Mouse (Mus musculus): Measurements from ENCODE around the gene Acp5. TPM values are rescaled to one million over a fixed set of nuclear protein-coding genes. Genes with fewer than 3 reads are reported as not detected.

The Acp5 gene
- total RNA-seq, 2 experiments from 2014 or later, result 1.6 to 3.9 TPM

- ATAC-seq (replicated peaks; ENCODE audit: poor library complexity, severe bottlenecking), result no peak
Measured at GRCm38 (mm10) chr9:22115635-22116034, 19.9 kb downstream of the Acp5 start.

DNA sequence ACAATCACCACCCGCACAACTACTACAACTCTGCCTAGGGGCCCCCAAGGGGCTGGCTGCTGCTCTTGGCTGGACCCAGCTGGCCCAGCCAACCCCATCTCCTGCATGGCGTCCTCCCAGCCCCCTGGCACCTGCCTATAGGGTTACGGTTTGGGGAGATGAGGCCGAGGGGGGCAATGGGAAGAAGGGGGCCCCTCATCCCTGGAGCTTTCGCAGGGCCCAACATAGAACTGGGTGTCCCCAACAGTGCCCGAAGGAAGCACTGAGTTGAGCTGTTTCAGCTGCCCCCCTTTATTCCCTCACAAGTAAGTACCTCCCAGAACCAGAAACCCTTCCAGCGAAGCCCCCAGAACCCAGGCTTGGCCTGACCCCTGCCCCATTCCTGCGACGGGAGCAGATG lies 27.3 kb downstream of the Acp5 start:
- no peak for ATAC-seq (replicated peaks; ENCODE audit: poor library complexity, severe bottlenecking)

- no peak for ATAC-seq (replicated peaks; ENCODE audit: poor library complexity, severe bottlenecking)
Measured at GRCm38 (mm10) chr9:22099922-22100321, 35.6 kb downstream of the Acp5 start.

- 0 out of 2 replicates have a peak, but pooled peaks have one; percentile 18 for ATAC-seq (replicated peaks; ENCODE audit: poor library complexity, severe bottlenecking)
Measured at GRCm38 (mm10) chr9:22098993-22099696, 36.4 kb downstream of the Acp5 start, which contains the start of gene Cnn1. Cnn1 (plus strand) TSS chr9:22099216.

GRCm38 (mm10) chr9:22095854-22096307 lies 39.6 kb downstream of the Acp5 start:
- ATAC-seq (replicated peaks; ENCODE audit: poor library complexity, severe bottlenecking), result peak; percentile 95

- ATAC-seq (replicated peaks; ENCODE audit: poor library complexity, severe bottlenecking), result no peak
Measured at GRCm38 (mm10) chr9:22092746-22093145, 42.8 kb downstream of the Acp5 start.

GRCm38 (mm10) chr9:22089986-22090385 lies 45.5 kb downstream of the Acp5 start:
- no peak for ATAC-seq (replicated peaks; ENCODE audit: poor library complexity, severe bottlenecking)

DNA sequence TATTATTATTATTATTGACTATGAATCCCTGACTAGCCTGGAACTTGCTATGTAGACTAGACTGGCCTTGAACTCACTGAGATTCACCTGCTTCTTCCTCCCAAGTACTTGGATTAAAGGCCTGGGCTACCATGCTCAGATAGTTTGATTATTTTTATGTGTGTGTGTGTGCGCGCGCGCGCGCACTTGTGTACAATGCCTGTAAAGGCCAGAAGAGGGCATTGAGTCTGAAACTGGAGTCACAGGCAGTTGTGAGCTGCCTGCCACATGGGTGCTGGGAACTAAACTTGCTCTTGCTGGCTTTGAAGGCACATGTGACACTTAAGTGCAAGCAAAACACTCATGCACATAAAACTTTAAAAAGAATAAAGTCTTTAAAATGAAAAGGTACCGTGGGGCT lies 46.2 kb downstream of the Acp5 start:
- ATAC-seq (replicated peaks; ENCODE audit: poor library complexity, severe bottlenecking), result no peak

DNA sequence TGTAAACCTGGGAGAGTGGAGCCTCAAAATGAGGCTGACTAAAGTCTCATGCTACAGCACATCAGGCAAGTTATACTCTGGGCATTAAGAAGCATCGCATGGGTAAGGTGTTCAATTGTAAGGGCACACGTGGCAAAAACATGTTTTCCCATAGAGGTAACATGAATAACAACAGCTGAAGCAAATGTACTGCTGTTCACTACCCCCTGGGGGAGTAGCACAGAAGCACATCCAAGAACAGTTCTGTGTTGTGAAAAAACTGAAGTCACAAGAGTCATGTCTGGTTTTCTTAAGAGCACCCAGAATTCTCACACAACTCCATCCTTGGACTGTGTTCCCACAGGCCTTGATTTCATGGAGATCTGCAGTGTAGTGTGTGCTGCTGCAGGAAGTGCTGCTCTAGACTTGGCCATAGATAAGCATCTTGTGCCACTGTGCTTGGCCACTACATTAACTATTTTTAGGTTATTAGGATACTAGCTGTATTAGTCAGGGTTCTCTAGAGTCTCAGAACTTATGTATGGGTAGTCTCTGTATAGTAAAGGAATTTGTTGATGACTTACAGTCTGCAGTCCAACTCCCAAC lies 48.4 kb downstream of the Acp5 start:
- ATAC-seq (replicated peaks; ENCODE audit: poor library complexity, severe bottlenecking), result no peak

- ATAC-seq (replicated peaks; ENCODE audit: poor library complexity, severe bottlenecking), result no peak
Measured at GRCm38 (mm10) chr9:22086012-22086411, 49.5 kb downstream of the Acp5 start.

GRCm38 (mm10) chr9:22085022-22085834 lies 50.3 kb downstream of the Acp5 start, which contains the start of gene Ecsit:
Ecsit (minus strand) TSS chr9:22085438.
- ATAC-seq (replicated peaks; ENCODE audit: poor library complexity, severe bottlenecking), result peak; percentile 99

- ATAC-seq (replicated peaks; ENCODE audit: poor library complexity, severe bottlenecking), result no peak
Measured at GRCm38 (mm10) chr9:22084667-22085021, 50.9 kb downstream of the Acp5 start.

Other genes with a start within 250 kb of the Acp5 start
- gene Rab3d, start 217.5 kb downstream of the Acp5 start, total RNA-seq (2014; fragmentation: Nextera tagmentation), result 22.5 and 33.1 TPM in 2 replicates
- gene Rab3d, start 217.5 kb downstream of the Acp5 start, total RNA-seq (2017), result 44.0 and 51.7 TPM in 2 replicates
- not detected in 2 replicates for gene Ccdc159, start 208.2 kb downstream of the Acp5 start, total RNA-seq (2014; fragmentation: Nextera tagmentation)
- 0.69 TPM in 1 of 2 replicates, not detected in the other for gene Ccdc159, start 208.2 kb downstream of the Acp5 start, total RNA-seq (2017)
- 40.4 and 75.8 TPM in 2 replicates for gene Tmem205, start 208.2 kb downstream of the Acp5 start, total RNA-seq (2014; fragmentation: Nextera tagmentation)
- gene Tmem205, start 208.2 kb downstream of the Acp5 start, total RNA-seq (2017), result 21.1 and 33.3 TPM in 2 replicates
- gene Plppr2, start 198.7 kb downstream of the Acp5 start, total RNA-seq (2014; fragmentation: Nextera tagmentation), result 0.58 and 1.4 TPM in 2 replicates
- not detected in 2 replicates for gene Plppr2, start 198.7 kb downstream of the Acp5 start, total RNA-seq (2017)
- gene Swsap1, start 180.0 kb downstream of the Acp5 start, total RNA-seq (2014; fragmentation: Nextera tagmentation), result 7.8 and 9.9 TPM in 2 replicates
- 7.6 and 8.2 TPM in 2 replicates for gene Swsap1, start 180.0 kb downstream of the Acp5 start, total RNA-seq (2017)
- 0.21 and 0.41 TPM in 2 replicates for gene Epor, start 172.2 kb downstream of the Acp5 start, total RNA-seq (2014; fragmentation: Nextera tagmentation)
- 0.77 TPM in 1 of 2 replicates, not detected in the other for gene Epor, start 172.2 kb downstream of the Acp5 start, total RNA-seq (2017)
- not detected in 2 replicates for gene Rgl3, start 146.3 kb downstream of the Acp5 start, total RNA-seq (2014; fragmentation: Nextera tagmentation)
- gene Rgl3, start 146.3 kb downstream of the Acp5 start, total RNA-seq (2017), result not detected in 2 replicates
- not detected in 2 replicates for gene Ccdc151, start 133.1 kb downstream of the Acp5 start, total RNA-seq (2014; fragmentation: Nextera tagmentation)
- gene Ccdc151, start 133.1 kb downstream of the Acp5 start, total RNA-seq (2017), result not detected in 2 replicates
- gene Prkcsh, start 132.9 kb downstream of the Acp5 start, total RNA-seq (2014; fragmentation: Nextera tagmentation), result 61.4 and 68.4 TPM in 2 replicates
- gene Prkcsh, start 132.9 kb downstream of the Acp5 start, total RNA-seq (2017), result 127 and 144 TPM in 2 replicates
- gene Elavl3, start 83.7 kb downstream of the Acp5 start, total RNA-seq (2014; fragmentation: Nextera tagmentation), result not detected in 2 replicates
- 0.31 TPM in 1 of 2 replicates, not detected in the other for gene Elavl3, start 83.7 kb downstream of the Acp5 start, total RNA-seq (2017)
- gene Gm49318, start 64.5 kb downstream of the Acp5 start, total RNA-seq (2014; fragmentation: Nextera tagmentation), result not detected in 2 replicates
- not detected in 2 replicates for gene Gm49318, start 64.5 kb downstream of the Acp5 start, total RNA-seq (2017)
- gene Zfp653, start 64.3 kb downstream of the Acp5 start, total RNA-seq (2014; fragmentation: Nextera tagmentation), result 6.2 and 8.7 TPM in 2 replicates
- 5.8 and 9.3 TPM in 2 replicates for gene Zfp653, start 64.3 kb downstream of the Acp5 start, total RNA-seq (2017)
- gene Ecsit, start 50.3 kb downstream of the Acp5 start, total RNA-seq (2014; fragmentation: Nextera tagmentation), result 21.1 and 29.5 TPM in 2 replicates
- gene Ecsit, start 50.3 kb downstream of the Acp5 start, total RNA-seq (2017), result 28.2 and 30.3 TPM in 2 replicates
- not detected in 2 replicates for gene Cnn1, start 36.5 kb downstream of the Acp5 start, total RNA-seq (2014; fragmentation: Nextera tagmentation)
- gene Cnn1, start 36.5 kb downstream of the Acp5 start, total RNA-seq (2017), result not detected in 2 replicates
- 93.9 and 132 TPM in 2 replicates for gene Elof1, start 18.5 kb downstream of the Acp5 start, total RNA-seq (2014; fragmentation: Nextera tagmentation)
- 47.3 and 56.3 TPM in 2 replicates for gene Elof1, start 18.5 kb downstream of the Acp5 start, total RNA-seq (2017)
- 17.3 and 28.7 TPM in 2 replicates for gene Pigyl, start 21.1 kb upstream of the Acp5 start, total RNA-seq (2014; fragmentation: Nextera tagmentation)
- gene Pigyl, start 21.1 kb upstream of the Acp5 start, total RNA-seq (2017), result 26.6 and 29.3 TPM in 2 replicates
- gene Zfp872, start 52.4 kb upstream of the Acp5 start, total RNA-seq (2014; fragmentation: Nextera tagmentation), result not detected in 2 replicates
- not detected in 2 replicates for gene Zfp872, start 52.4 kb upstream of the Acp5 start, total RNA-seq (2017)
- 50.6 and 54.9 TPM in 2 replicates for gene Zfp809, start 90.0 kb upstream of the Acp5 start, total RNA-seq (2014; fragmentation: Nextera tagmentation)
- gene Zfp809, start 90.0 kb upstream of the Acp5 start, total RNA-seq (2017), result 20.4 and 27.2 TPM in 2 replicates
- 1.3 and 3.1 TPM in 2 replicates for gene Zfp599, start 124.2 kb upstream of the Acp5 start, total RNA-seq (2014; fragmentation: Nextera tagmentation)
- gene Zfp599, start 124.2 kb upstream of the Acp5 start, total RNA-seq (2017), result 8.9 and 10.3 TPM in 2 replicates
- 10.4 and 17.4 TPM in 2 replicates for gene Zfp810, start 171.9 kb upstream of the Acp5 start, total RNA-seq (2014; fragmentation: Nextera tagmentation)
- gene Zfp810, start 171.9 kb upstream of the Acp5 start, total RNA-seq (2017), result 9.4 and 16.3 TPM in 2 replicates

Data from granulocyte monocyte progenitor cell, adult 5-6 weeks (primary cell).